Mouse (Mus musculus): ENCODE measurements around the gene Use1.

Gene Use1

GRCm38 (mm10) chr8:71376423-71377030, 9.9 kb downstream of the Use1 start:
- no peak for DNase-seq (ENCODE audit: low read depth, low spot score)

DNA sequence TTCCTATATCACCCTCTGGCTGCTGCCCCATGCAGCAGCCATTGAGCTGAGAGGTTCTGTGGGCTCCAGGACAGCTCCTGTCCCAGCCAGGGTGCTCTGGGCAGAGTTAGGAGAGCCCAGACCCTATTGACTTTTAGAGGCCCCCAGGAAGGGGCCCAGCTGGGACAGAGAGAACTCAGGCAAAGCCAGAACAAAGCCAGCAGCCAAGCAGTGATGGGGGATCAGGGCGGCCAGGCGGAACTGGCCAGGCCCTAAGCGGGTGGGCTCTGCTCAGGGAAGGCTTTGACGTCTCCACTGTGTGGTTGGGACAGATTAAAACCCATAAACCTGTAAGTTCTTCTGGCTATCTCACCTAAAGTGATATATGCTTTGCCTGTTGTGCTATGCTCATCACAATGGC, 12.4 kb downstream of the Use1 start:
- DNase-seq (ENCODE audit: low read depth, low spot score): no peak

DNA sequence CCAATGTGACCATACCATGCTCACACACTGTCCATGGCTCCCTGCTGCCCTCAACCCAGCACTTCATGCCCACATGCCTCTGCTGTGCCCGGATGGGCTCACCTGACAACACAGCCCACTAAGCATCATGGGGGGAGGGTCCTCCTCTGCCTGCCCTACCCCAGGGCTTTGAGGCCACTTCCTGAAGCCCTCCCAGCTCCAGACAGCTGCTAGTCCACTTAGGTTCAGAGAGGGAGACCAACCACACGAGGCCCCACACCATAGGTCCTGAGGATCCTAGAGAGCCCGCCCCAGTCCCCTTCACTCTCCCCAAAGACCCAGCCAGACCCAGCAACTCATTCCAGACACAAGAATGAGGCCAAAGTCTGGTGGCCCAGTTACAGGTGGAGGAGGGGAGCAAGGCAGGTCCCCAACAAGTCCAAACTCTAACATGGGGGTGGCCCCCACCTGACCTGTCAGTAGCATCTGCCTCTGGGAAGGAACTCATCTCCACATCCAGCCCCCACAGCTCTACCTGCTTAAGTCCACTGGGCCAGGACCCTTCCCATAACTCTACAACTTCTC, 12.9 kb downstream of the Use1 start:
- DNase-seq (ENCODE audit: low read depth, low spot score): no peak

DNA sequence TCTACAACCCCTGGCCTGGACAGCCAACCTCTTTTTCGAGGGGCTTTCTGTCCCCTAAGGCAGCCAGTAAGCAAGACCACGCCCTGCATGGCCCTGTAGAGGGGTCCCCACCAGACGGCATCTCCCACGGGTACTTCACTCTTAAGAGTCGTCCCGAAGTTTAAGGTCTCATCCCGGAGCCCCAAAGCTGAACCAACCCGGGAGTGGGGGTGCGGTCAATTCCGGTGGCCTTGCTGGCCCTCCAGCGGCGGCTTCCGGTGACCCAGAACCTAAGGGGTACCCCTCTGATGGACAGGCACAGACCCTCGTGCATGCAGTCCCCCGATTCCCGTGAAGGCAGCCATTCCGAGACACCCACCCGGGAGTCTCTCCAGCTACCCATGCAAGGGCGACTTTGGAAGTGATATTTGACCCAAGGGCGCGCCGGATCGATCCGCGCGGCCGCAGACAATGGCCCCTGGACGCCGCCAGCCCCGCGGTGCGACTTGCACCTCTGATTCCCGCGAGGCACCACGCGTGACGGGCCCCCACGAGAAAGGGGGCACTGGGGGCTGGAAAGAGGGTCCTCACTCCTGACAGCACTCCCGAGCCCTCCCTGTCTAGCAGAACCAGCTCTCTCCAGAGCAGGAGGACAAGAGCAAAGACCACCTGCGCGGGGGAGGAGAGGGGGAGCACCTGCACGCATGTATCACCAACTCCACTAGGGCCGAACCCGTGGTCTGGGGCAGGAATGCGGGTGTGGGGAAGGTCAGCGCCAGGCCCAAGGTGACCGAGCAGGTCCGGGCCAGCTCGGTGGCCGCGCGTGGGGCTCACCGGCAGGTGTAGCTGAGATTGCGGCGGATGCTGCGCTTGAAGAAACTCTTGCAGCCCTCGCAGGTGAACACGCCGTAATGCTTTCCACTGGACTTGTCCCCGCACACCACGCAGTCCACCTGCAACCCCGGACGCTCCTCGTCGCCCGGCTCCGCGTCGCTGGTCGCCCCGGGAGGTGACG, 13.8 kb downstream of the Use1 start:
- no peak for DNase-seq (ENCODE audit: low read depth, low spot score)

DNA sequence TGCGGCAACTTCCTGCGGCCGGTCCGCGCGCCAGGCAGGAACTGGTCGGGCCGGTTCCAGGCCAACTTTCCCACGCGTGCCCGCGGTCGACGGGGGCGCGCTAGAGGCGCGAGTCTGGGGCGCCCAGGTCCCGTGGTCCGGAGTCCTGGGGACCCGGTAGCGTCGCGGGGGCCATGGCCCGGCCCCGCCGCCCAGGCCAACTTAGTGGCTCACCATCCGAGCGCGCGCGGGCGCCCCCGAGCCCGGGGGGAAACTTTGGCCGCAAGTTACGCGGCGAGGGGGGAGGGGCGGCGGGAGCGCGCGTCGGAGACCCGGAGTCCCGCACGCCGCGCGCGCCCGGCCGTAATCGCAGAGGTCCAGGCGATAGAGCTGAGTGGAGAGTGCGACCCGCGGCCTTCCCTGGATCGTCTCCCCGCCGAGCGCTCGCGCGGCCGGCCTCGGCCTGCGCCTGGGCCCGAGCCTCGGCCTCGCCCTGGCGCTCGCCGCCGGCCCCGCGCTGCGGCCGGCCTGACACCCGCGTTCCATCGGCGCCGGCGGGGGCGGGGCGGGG, 14.8 kb downstream of the Use1 start, which contains the start of gene Nr2f6:
Nr2f6 (minus strand) TSS at position 540 of the 550 bp plus-strand sequence.
- DNase-seq (ENCODE audit: low read depth, low spot score): peak; percentile 36

DNA sequence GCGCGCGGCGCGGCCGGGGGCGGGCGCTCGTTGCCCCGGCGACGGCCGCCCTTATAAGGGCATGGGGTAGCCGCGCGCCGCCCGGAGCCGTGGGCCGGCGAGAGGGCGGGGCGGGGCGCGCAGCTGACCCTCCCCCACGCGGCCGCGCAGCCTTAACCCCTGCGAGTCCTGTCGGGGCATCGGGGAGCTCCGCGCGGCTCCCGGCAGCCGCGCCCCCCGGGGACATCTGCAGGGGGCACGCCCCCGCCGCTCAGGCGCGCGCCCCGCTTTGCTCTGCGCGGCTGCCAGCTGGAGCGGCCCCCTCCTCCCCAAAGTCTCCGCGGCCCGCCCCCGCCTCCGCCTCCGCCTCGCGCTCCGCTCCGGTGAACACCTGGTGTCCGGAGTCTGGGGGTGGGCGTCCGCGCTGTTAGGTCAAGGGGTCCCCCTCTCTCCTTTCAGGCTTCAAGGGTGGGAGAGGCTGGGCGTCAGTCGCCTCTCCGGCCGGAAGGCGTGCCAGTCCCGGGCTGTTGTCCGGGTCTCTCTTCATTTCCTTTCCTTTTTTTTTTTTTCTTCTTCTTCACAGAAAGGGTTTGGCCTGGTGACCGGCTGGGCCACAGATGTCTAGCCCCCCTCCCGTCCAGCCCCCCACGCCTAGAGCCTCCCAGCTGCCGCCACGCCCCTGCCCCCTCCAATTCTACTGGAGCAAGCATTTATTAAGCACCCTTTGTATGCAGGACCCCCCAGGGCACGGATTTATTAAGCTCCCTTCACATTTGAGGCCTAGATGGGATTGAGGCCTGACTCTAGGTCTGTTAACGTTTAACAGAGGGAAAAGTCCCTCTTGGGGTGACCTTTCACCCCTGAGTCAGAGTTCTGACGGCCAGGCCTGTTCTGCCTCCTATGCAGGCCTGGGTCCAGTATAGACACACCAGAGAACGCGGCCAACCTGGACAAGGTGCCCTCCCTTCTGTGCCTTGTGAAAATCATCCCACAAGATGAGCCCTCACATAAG, 15.6 kb downstream of the Use1 start:
- peak; percentile 80 for DNase-seq (ENCODE audit: low read depth, low spot score)

GRCm38 (mm10) chr8:71383396-71383795, 16.7 kb downstream of the Use1 start:
- no peak for DNase-seq (ENCODE audit: low read depth, low spot score)

DNA sequence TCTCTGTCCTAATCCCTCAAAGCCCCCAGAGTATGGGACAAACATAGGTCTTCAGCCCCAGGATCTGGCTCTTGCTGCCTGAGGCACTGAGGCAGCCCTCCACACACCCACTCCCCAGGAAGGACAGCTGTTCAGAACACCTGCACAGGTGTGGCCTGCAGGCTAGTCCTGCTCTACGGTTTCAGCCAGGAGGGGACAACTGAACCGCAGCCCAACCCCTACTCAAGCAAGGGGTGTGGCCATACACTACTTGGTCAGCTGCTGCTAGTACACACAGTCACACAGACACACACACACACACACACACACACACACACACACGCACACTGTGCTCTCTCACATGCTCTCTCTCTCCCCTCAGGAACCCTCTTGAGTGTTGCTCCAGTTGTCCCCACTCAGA, 17.2 kb downstream of the Use1 start:
- DNase-seq (ENCODE audit: low read depth, low spot score): no peak

DNA sequence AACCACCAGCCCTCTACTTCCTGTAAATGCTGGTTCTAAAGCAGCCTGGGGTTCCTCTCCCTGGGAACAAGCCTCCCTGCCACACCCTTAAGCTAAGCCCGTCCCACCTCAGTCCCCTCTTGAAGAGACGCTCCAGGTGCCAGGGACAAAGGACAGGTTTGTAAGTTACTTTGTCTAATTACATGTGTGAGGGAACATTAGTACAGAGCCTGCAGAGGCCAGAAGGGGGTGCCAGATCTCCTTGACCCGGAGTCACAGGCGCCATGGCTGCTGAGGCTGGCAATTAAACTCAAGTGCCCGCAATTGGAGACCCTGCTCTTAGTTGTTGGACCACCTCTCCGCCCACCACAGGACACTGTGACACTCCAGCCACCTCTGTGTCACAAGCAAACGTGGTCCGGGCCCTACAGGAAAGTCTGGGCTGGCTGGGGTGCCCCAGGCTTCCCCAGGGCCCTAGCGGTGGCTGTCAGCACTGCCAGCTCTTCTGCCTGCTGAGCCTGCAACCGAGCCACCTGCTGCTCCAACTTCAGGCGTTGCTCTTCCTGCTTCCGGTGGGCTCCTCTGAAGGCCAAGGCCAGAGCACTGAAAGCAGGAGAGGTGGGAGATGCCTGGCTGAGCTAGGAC, 18.7 kb downstream of the Use1 start:
- no peak for DNase-seq (ENCODE audit: low read depth, low spot score)

- DNase-seq (ENCODE audit: low read depth, low spot score): no peak
Measured at GRCm38 (mm10) chr8:71388267-71388666, 21.6 kb downstream of the Use1 start.

DNA sequence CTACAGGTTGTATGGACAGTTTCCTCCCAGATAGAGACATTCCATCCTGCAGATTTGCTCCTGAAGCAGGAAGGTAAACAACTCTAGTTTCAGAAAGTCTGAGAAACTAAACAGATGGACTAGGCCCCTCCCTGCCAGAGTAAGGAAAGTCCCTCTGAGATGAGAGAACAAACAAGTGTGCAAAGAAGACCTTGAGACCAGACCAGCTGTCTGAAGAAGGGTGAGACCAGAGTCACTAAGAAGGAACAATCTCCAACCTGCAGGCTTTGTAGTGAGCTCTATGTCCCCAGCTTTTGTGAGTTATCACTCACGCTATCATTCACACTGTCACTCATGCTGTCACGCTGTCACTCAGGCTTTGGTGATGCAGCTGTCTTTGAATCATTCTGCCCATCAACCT, 25.0 kb downstream of the Use1 start:
- no peak for DNase-seq (ENCODE audit: low read depth, low spot score)

DNA sequence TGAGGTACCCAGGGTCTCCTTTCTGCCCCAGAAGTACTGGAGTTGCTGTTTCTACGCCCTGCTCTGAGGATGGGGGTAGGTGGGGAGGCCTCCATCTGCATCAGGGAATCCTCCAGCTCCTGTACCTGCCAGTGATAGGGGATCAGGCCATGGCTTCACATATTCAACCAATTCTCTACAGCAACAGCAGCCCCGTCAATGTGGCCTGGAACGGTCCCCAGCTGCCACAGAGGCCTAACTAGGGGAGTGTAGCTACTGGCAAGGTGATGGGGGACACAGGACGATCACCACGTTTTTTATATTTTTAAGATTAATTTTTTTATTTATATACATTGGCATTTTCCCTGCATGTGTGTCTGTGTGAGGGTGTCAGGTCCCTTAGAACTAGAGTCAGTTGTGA, 25.7 kb downstream of the Use1 start:
- DNase-seq (ENCODE audit: low read depth, low spot score): no peak

GRCm38 (mm10) chr8:71392871-71393270, 26.2 kb downstream of the Use1 start:
- DNase-seq (ENCODE audit: low read depth, low spot score): no peak

GRCm38 (mm10) chr8:71394481-71394880, 27.8 kb downstream of the Use1 start:
- DNase-seq (ENCODE audit: low read depth, low spot score): no peak

GRCm38 (mm10) chr8:71395071-71395470, 28.4 kb downstream of the Use1 start:
- no peak for DNase-seq (ENCODE audit: low read depth, low spot score)

GRCm38 (mm10) chr8:71395629-71396028, 29.0 kb downstream of the Use1 start, which contains the start of gene Ushbp1:
TSS of gene Ushbp1 (minus strand) at chr8:71395802.
- no peak for DNase-seq (ENCODE audit: low read depth, low spot score)

DNA sequence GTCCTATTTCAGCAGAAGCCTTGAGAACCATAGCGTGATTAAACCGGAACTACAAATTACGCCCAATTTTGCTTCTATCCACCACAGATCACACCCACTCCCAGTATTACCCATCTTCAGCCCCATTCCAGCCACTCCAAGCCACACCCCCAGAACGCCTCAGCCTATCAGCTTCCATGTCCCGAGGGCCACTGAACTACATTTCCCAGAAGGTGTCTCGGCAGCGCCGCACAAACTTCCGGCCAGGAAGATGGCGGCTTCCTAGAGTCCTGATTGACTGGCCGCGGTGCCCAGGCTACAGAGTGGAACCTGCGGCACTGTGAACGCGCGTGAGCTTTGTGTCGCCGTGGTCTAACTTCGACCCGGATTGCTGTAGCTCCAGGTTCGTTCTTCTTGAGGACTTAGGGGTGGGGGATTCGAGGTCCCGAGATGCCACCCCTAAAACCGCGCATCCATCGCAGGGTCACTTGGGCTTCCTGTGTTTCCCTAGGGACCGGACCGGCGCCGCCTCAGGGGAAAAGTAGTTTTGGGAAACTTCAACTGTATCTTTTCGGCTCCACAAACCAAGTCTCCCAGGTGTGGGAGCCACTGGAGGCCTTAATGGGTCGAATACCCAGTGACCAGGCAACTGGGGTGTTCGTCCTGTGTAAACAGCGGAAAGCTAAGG, 30.1 kb downstream of the Use1 start, which contains the start of gene Babam1:
Babam1 (plus strand) TSS at position 223 of the 667 bp plus-strand sequence.
- DNase-seq (ENCODE audit: low read depth, low spot score): peak; percentile 99

- DNase-seq (ENCODE audit: low read depth, low spot score): no peak
Measured at GRCm38 (mm10) chr8:71397701-71398100, 31.1 kb downstream of the Use1 start.

DNA sequence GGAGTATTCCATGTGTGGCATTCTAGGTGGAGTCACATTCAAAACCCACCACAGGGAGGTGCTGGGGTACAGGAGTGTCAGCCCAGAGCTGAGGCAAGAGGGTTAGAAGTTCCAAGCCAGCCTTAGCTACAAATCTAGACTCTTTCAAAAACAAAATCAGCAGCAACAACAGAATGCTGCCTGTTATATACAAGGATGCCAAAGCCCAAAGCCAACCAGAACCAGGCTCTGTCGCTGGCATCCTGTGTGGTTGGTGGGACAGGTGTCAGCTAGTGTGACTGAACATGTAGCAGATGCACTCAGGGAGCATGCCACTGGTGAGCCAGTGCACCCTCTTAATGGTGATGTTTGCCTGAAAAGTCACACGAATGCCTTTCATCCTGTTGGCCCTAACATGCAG, 34.2 kb downstream of the Use1 start:
- no peak for DNase-seq (ENCODE audit: low read depth, low spot score)

DNA sequence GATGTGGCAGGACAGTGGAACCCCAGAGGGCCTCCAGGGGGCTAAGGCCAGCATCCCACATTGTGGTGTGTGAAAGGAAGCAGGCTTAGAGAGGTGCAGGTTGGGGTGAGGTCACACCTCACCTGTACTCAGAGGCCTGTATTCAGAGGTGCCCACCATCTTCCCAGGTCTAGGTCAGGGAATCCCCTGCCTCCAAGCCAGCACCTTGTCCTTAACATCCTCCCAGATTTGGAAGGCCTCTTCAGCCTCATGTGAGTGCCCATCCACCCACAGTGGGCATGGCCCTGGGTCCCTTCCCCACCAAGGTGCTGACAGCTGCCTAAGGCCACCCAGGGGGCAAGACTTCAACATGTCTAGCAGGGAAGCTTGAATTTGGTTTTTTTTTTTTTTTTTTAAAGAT, 34.8 kb downstream of the Use1 start:
- DNase-seq (ENCODE audit: low read depth, low spot score): no peak

All from brain, adult 2 months (tissue).